Mouse (Mus musculus) stomach, embryonic 16.5 days (tissue): Measurements from ENCODE around the gene Psma2. TPM values are rescaled to one million over a fixed set of nuclear protein-coding genes. Genes with fewer than 3 reads are reported as not detected.

Experiments
- ATAC-seq: fragments of 200-750 bp; cut with Nextera tagmentation; 2 replicates; pipeline ENCODE4 v1.8.0; 2017; ENCODE audit warnings: moderate number of reproducible peaks, moderate TSS enrichment; ENCODE audit not compliant: insufficient read depth, low FRiP score
- H3K27ac ChIP-seq: fragments of 300-500 bp; sonication (generic); 2 replicates; pipeline ENCODE4 v1.5.1; 2014; ENCODE audit warnings: low read length
- H3K27me3 ChIP-seq: fragments of 300-500 bp; sonication (generic); 2 replicates; pipeline ENCODE4 v1.6.1; 2014; ENCODE audit warnings: low read length, control low read depth, mixed read lengths; ENCODE audit not compliant: control insufficient read depth, insufficient read depth
- H3K36me3 ChIP-seq: fragments of 300-500 bp; sonication (generic); 2 replicates; pipeline ENCODE4 v1.6.1; 2014; ENCODE audit warnings: low read length; ENCODE audit not compliant: control insufficient read depth, insufficient read depth
- H3K4me1 ChIP-seq: fragments of 300-500 bp; sonication (generic); 2 replicates; pipeline ENCODE4 v1.6.1; 2014; ENCODE audit warnings: low read length, control low read depth, mixed read lengths; ENCODE audit not compliant: control insufficient read depth, insufficient read depth
- H3K4me2 ChIP-seq: fragments of 300-500 bp; sonication (generic); 2 replicates; pipeline ENCODE4 v1.6.1; 2014; ENCODE audit warnings: low read depth, low read length, mixed read lengths
- H3K4me3 ChIP-seq: fragments of 300-500 bp; sonication (generic); replicated peaks from 2 replicates; pipeline ENCODE4 v1.5.1; 2014; ENCODE audit warnings: mild to moderate bottlenecking, low read length
- H3K9ac ChIP-seq: fragments of 300-500 bp; sonication (generic); 2 replicates; pipeline ENCODE4 v1.6.1; 2014; ENCODE audit warnings: low read length
- H3K9me3 ChIP-seq: fragments of 300-500 bp; sonication (generic); replicated peaks from 2 replicates; pipeline ENCODE4 v1.6.1; 2016; ENCODE audit warnings: low read length, control low read depth; ENCODE audit not compliant: control insufficient read depth
- WGBS: fragments of 180-500 bp; shearing (Covaris S2); extraction: QIAGEN DNeasy Blood & Tissue Kit; methylation state at CpG from one replicate; pipeline ENCODE4 v1.1.7; 2014; 5-methylcytosine and 5-hydroxymethylcytosine counted together
- polyA plus RNA-seq: library from polyadenylated mRNA; unstranded; fragments of >200 nt; fragmentation: Nextera tagmentation; extraction: Ambion mirVana; gene quantifications from 2 replicates; pipeline ENCODE4 v1.2.1, GENCODE M21; 2015

Psma2 gene
- polyA plus RNA-seq, 1 experiment from 2014 or later, result 173 TPM

- H3K9ac ChIP-seq, result no peak overlapping the region
- H3K9me3 ChIP-seq, result no peaks in the 10 kb centered on the region
- no peaks in the 10 kb centered on the region for H3K4me1 ChIP-seq
- no peak overlapping the region for H3K4me2 ChIP-seq
- no peaks in the 10 kb centered on the region for H3K27me3 ChIP-seq
- peaks cover 14% of the 10 kb centered on the region; the same call in 1 of the 2 replicates for H3K36me3 ChIP-seq
- 37% methylated on average over 1 of the region's 1 CpGs for WGBS
- no peak overlapping the region for H3K4me3 ChIP-seq
- H3K27ac ChIP-seq, result no peak overlapping the region
- ATAC-seq, result no peak
Measured at GRCm38 (mm10) chr13:14639998-14640397, 27.0 kb downstream of the Psma2 start.

GRCm38 (mm10) chr13:14649301-14649700, 36.3 kb downstream of the Psma2 start:
- H3K9me3 ChIP-seq, result no peaks in the 10 kb centered on the region
- no peak overlapping the region for H3K4me2 ChIP-seq
- H3K27me3 ChIP-seq, result no peaks in the 10 kb centered on the region
- no peaks in the 10 kb centered on the region for H3K4me1 ChIP-seq
- no peak overlapping the region for H3K4me3 ChIP-seq
- 15% methylated on average over 1 of the region's 1 CpGs for WGBS
- no peak overlapping the region for H3K27ac ChIP-seq
- no peak for ATAC-seq
- no peak overlapping the region for H3K9ac ChIP-seq
- no peaks in the 10 kb centered on the region for H3K36me3 ChIP-seq

DNA sequence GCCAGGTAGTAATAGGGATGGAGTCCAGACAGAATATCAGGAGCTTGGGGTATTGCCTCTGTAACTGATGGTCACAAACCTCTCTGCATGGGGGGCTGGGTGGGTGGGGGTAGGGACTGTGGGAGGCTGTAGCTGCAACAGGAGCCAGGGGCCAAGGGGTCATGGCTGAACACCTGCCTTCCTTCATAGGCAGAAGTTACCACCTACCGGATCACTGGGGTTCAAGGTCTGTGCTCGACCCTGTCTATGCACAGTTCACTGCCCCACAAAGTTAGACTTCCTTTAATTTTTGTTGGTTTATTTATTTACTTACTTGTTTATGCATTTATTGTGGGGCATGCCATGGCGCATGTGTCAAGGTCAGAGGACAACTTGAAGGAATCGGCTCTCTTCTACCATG, 54.1 kb downstream of the Psma2 start:
- ATAC-seq, result no peak
- Histone ChIP-seq H3K36me3 (no peaks in the 10 kb centered on the region), H3K9ac (no peak overlapping the region), H3K9me3 (no peaks in the 10 kb centered on the region), H3K4me3 (no peak overlapping the region), H3K4me2 (no peak overlapping the region), H3K4me1 (no peaks in the 10 kb centered on the region), H3K27me3 (no peaks in the 10 kb centered on the region), H3K27ac (no peak overlapping the region)
- 65% methylated on average over 4 of the region's 4 CpGs for WGBS

GRCm38 (mm10) chr13:14670342-14670741, 57.3 kb downstream of the Psma2 start:
- ATAC-seq, result no peak
- Histone ChIP-seq H3K27ac (no peak overlapping the region), H3K36me3 (no peaks in the 10 kb centered on the region), H3K4me2 (no peak overlapping the region), H3K4me3 (no peak overlapping the region), H3K9ac (no peak overlapping the region), H3K27me3 (no peaks in the 10 kb centered on the region), H3K4me1 (no peaks in the 10 kb centered on the region), H3K9me3 (no peaks in the 10 kb centered on the region)
- WGBS, result 29% methylated on average over 2 of the region's 2 CpGs

- no peaks in the 10 kb centered on the region for H3K4me1 ChIP-seq
- 71% methylated on average over 3 of the region's 3 CpGs for WGBS
- H3K4me3 ChIP-seq, result no peak overlapping the region
- no peak overlapping the region for H3K27ac ChIP-seq
- H3K9me3 ChIP-seq, result no peaks in the 10 kb centered on the region
- no peaks in the 10 kb centered on the region for H3K36me3 ChIP-seq
- no peak for ATAC-seq
- H3K9ac ChIP-seq, result no peak overlapping the region
- H3K27me3 ChIP-seq, result no peaks in the 10 kb centered on the region
- no peak overlapping the region for H3K4me2 ChIP-seq
Measured at GRCm38 (mm10) chr13:14688955-14689354, 75.9 kb downstream of the Psma2 start.

- H3K4me3 ChIP-seq, result no peak overlapping the region
- 72% methylated on average over 2 of the region's 2 CpGs for WGBS
- H3K36me3 ChIP-seq, result no peaks in the 10 kb centered on the region
- H3K9me3 ChIP-seq, result no peaks in the 10 kb centered on the region
- ATAC-seq, result no peak
- H3K4me2 ChIP-seq, result no peak overlapping the region
- H3K27me3 ChIP-seq, result no peaks in the 10 kb centered on the region
- no peaks in the 10 kb centered on the region for H3K4me1 ChIP-seq
- no peak overlapping the region for H3K9ac ChIP-seq
- no peak overlapping the region for H3K27ac ChIP-seq
Measured at GRCm38 (mm10) chr13:14716801-14717200, 103.8 kb downstream of the Psma2 start.

GRCm38 (mm10) chr13:14717755-14718154, 104.7 kb downstream of the Psma2 start:
- WGBS, result 71% methylated on average over 3 of the region's 3 CpGs
- no peak overlapping the region for H3K9ac ChIP-seq
- H3K4me3 ChIP-seq, result no peak overlapping the region
- no peaks in the 10 kb centered on the region for H3K27me3 ChIP-seq
- H3K9me3 ChIP-seq, result no peaks in the 10 kb centered on the region
- no peaks in the 10 kb centered on the region for H3K4me1 ChIP-seq
- H3K36me3 ChIP-seq, result no peaks in the 10 kb centered on the region
- ATAC-seq, result no peak
- no peak overlapping the region for H3K4me2 ChIP-seq
- no peak overlapping the region for H3K27ac ChIP-seq

Other genes with a start within 250 kb of the Psma2 start
- 1.0 and 1.3 TPM in 2 replicates for gene Hecw1, start 90.0 kb upstream of the Psma2 start, polyA plus RNA-seq
- gene Mrpl32, start 75 bp upstream of the Psma2 start, polyA plus RNA-seq, result 99.1 and 115 TPM in 2 replicates
- 27.5 TPM in 2 replicates for gene AW209491, start 16.9 kb downstream of the Psma2 start, polyA plus RNA-seq